Mouse (Mus musculus) limb, embryonic 13.5 days (tissue): Measurements from ENCODE around the gene Gm3336. TPM values are rescaled to one million over a fixed set of nuclear protein-coding genes. Genes with fewer than 3 reads are reported as not detected.

ENCODE experiments used
- ATAC-seq: fragments of 200-750 bp; cut with Nextera tagmentation; 2 replicates; pipeline ENCODE4 v1.8.0; 2017; ENCODE audit warnings: low read depth, moderate number of reproducible peaks, moderate TSS enrichment; ENCODE audit not compliant: low FRiP score
- H3K27ac ChIP-seq: fragments of 300-500 bp; sonication (generic); 2 replicates; pipeline ENCODE4 v1.5.1; 2015; ENCODE audit warnings: inconsistent platforms, mild to moderate bottlenecking, moderate library complexity
- H3K27me3 ChIP-seq: fragments of 300-500 bp; sonication (generic); 2 replicates; pipeline ENCODE4 v1.6.1; 2015; ENCODE audit warnings: mild to moderate bottlenecking, inconsistent platforms
- H3K36me3 ChIP-seq: fragments of 300-500 bp; sonication (generic); 2 replicates; pipeline ENCODE4 v1.6.1; 2015; ENCODE audit warnings: inconsistent platforms, mild to moderate bottlenecking, moderate library complexity
- H3K4me1 ChIP-seq: fragments of 300-500 bp; sonication (generic); 2 replicates; pipeline ENCODE4 v1.6.1; 2015; ENCODE audit warnings: inconsistent platforms
- H3K4me2 ChIP-seq: fragments of 300-500 bp; sonication (generic); replicated peaks from 2 replicates; pipeline ENCODE4 v1.6.1; 2015; ENCODE audit warnings: inconsistent platforms, mild to moderate bottlenecking, moderate library complexity
- H3K4me3 ChIP-seq: fragments of 300-500 bp; sonication (generic); 2 replicates; pipeline ENCODE4 v1.5.1; 2015; ENCODE audit warnings: moderate library complexity, mild to moderate bottlenecking, inconsistent platforms
- H3K9ac ChIP-seq: fragments of 300-500 bp; sonication (generic); 2 replicates; pipeline ENCODE4 v1.6.1; 2015; ENCODE audit warnings: mild to moderate bottlenecking, inconsistent platforms
- H3K9me3 ChIP-seq: fragments of 300-500 bp; sonication (generic); 2 replicates; pipeline ENCODE4 v1.6.1; 2016; ENCODE audit warnings: inconsistent platforms
- WGBS: fragments of 180-500 bp; shearing (Covaris S2); methylation state at CpG from one replicate; pipeline ENCODE4 v1.1.7; 2015; 5-methylcytosine and 5-hydroxymethylcytosine counted together
- polyA plus RNA-seq: library from polyadenylated mRNA; unstranded; fragments of >200 nt; fragmentation: Nextera tagmentation; extraction: Ambion mirVana; gene quantifications from 2 replicates; pipeline ENCODE4 v1.2.1, GENCODE M21; 2015

The Gm3336 gene
- polyA plus RNA-seq, 1 experiment from 2014 or later: not detected

DNA sequence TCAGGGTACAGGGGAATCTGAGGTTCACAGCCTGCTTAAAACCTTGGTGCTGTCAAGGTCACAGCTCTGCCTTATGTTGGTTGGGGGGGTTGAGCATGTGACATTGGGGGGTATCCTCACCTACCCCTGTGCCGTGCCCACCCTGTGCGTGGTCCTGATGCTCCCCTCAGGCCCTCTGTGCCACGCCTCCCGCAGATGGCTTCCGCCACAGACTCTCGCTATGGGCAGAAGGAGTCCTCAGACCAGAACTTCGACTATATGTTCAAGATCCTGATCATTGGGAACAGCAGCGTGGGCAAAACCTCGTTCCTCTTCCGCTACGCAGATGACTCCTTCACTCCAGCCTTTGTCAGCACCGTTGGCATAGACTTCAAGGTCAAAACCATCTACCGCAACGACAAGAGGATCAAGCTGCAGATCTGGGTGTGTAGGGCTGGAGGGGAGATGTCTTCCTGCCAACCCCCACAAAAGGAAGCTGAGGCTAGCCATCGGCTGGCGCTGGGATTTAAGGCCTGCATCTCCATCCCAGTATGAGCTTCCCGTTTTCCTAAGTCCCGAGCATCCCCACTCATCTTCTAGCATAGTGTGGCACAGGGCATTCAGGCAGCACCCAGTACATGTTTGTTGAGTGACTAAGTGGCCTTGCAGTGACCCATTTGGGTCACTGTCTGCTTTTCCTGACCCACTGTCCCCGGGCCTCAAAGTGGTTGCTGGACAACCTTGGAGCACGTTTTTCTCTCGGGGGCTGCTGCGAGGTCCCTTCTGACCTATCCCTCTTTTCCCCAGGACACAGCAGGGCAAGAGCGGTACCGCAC is 37.5 kb downstream of the Gm3336 start:
- ATAC-seq: no peak
- WGBS: 82% methylated on average over 24 of the region's 24 CpGs

DNA sequence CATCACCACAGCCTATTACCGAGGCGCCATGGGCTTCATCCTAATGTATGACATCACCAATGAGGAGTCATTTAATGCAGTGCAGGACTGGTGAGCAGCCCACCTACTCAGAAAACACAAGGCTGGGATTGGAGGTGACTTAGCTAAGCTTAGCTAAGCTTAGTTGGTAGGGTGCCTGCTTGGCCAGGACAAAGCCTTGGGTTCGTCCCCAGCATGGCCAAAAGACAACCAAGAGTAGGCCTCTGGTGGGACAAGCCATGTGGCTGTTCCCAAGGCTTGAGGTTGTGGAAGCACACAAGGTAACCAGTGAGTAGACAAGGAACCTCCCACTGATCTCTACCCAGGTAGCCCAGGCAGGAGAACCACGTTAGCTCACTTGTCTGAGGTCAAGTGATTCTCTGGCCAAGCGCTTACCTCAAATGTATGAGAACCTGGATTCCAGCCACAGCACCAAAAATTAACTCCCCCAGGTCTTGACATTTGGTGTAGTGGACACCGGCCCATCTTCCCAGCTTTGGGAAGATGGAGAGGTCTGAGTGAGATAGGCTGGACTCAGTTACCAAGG is 38.2 kb downstream of the Gm3336 start:
- ATAC-seq: no peak
- WGBS: 89% methylated on average over 6 of the region's 6 CpGs
- H3K4me2 ChIP-seq: no peak overlapping the region
- H3K9me3 ChIP-seq: no peaks in the 10 kb centered on the region
- H3K36me3 ChIP-seq: peaks cover 29% of the 10 kb centered on the region
- no peak overlapping the region for H3K27ac ChIP-seq
- no peaks in the 10 kb centered on the region for H3K27me3 ChIP-seq
- no peak overlapping the region for H3K9ac ChIP-seq
- peaks cover 54% of the 10 kb centered on the region for H3K4me1 ChIP-seq
- H3K4me3 ChIP-seq: no peak overlapping the region

More for the DNA sequence above, 37.5 kb downstream of the Gm3336 start:
- Histone ChIP-seq H3K4me1 (peaks cover 48% of the 10 kb centered on the region), H3K4me3 (peak overlapping the region; percentile 76), H3K27ac (no peak overlapping the region), H3K9ac (peak overlapping the region; percentile 86), H3K27me3 (no peaks in the 10 kb centered on the region), H3K36me3 (peaks cover 29% of the 10 kb centered on the region), H3K9me3 (no peaks in the 10 kb centered on the region), H3K4me2 (peak overlapping the region; percentile 96)

- Histone ChIP-seq H3K27me3 (no peaks in the 10 kb centered on the region), H3K36me3 (peaks cover 32% of the 10 kb centered on the region), H3K4me1 (peaks cover 47% of the 10 kb centered on the region), H3K4me2 (no peak overlapping the region), H3K4me3 (no peak overlapping the region), H3K9me3 (no peaks in the 10 kb centered on the region), H3K9ac (peak overlapping the region; percentile 19; the same call in 1 of the 2 replicates), H3K27ac (no peak overlapping the region)
- ATAC-seq: no peak
- WGBS: 77% methylated on average over 22 of the region's 22 CpGs
Observed at GRCm38 (mm10) chr8:70757523-70758307, 39.4 kb downstream of the Gm3336 start.

DNA sequence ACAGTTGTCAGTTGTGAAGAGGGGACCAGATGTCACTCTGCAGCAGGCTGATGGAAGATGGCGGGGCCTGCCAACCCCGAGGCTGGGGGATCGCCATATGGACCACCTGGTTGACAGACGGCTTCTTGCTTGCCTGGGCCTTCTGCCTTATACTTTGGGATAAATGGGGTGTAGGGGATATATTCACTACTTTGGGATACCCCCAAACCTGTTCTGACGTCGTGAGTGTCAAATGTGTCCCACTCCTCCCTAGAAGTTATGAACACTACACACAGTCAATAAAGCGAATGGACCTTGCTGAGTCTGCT is 39.9 kb downstream of the Gm3336 start:
- no peaks in the 10 kb centered on the region for H3K27me3 ChIP-seq
- no peak for ATAC-seq
- H3K4me3 ChIP-seq: no peak overlapping the region
- peaks cover 42% of the 10 kb centered on the region for H3K4me1 ChIP-seq
- H3K36me3 ChIP-seq: peaks cover 32% of the 10 kb centered on the region
- H3K9ac ChIP-seq: no peak overlapping the region
- 82% methylated on average over 7 of the region's 7 CpGs for WGBS
- no peak overlapping the region for H3K4me2 ChIP-seq
- no peaks in the 10 kb centered on the region for H3K9me3 ChIP-seq
- no peak overlapping the region for H3K27ac ChIP-seq

DNA sequence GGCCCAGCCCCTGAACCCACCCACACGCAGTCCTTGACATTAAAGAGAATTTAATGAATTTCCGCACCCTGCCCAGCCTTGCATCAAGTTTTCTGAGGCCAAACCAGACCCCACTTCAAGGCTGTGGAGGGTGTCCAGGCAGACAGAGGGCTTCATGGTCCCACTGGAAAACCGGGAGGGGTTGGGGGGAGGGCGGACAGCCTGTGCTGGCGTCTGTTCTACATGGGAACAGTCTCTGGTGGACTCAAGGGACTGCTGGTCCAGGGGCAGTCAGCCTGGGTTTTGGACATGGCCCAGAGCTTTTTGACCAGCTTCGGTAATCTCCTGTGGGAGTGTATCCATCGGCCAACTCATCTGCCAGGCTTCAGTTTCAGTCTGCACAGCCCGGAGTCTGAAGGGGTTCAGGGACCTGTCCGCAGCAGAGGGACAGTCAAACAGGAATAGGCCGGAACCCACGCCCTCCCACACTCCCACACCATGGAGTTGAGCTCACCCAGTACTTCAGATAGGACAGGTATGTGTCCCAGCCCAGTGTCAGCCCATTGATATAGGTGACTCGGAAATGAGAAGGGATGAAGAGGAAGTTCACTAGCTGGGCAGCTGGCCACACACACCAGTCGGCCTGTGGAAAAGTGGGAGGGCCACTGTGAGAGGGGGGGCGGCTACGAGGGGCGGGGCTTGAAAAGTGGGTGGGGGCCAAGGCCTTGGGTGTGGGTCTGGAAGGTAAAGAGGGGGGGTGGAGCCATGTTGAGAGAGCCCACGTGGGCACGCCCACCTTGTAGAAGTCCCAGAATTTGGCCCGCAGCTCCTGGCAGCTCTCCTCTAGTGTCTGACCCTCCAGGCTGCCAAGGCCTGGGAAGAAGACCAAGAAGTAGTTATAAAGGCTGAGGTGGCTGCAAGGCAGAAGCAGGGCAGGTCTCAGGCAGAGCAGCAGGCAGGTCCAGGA is 40.5 kb downstream of the Gm3336 start:
- no peak overlapping the region for H3K9ac ChIP-seq
- H3K9me3 ChIP-seq: no peaks in the 10 kb centered on the region
- H3K4me3 ChIP-seq: 0 out of 2 replicates have a peak overlapping the region, but pooled peaks have one; percentile 74
- H3K4me2 ChIP-seq: peak overlapping the region; percentile 99; the same call in 1 of the 2 replicates
- WGBS: 68% methylated on average over 19 of the region's 19 CpGs
- H3K36me3 ChIP-seq: peaks cover 32% of the 10 kb centered on the region
- no peaks in the 10 kb centered on the region for H3K27me3 ChIP-seq
- no peak overlapping the region for H3K27ac ChIP-seq
- no peak for ATAC-seq
- H3K4me1 ChIP-seq: peaks cover 36% of the 10 kb centered on the region

DNA sequence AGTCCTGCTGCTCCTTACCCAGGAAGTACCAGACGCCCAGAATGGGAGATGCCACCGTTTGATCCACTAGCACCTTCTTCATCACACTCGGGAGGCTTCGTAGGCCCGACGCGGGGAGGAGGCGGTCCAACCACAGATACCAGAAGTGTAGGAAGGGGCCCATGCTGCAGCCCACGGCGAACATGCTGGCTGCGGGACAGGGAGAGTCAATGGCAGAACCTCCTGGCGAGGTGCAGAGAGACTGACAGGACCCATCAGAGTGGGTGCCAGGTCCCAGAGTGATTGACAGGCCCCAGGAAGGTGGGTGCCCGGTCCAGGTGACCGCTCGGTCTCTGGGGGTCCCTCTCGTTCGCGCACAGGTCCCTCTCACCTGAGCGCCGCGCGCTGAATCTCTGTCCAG is 42.0 kb downstream of the Gm3336 start:
- Histone ChIP-seq H3K4me3 (peak overlapping the region; percentile 74), H3K9me3 (no peaks in the 10 kb centered on the region), H3K27ac (no peak overlapping the region), H3K4me2 (peak overlapping the region; percentile 99), H3K4me1 (peaks cover 32% of the 10 kb centered on the region), H3K36me3 (peaks cover 35% of the 10 kb centered on the region), H3K9ac (peak overlapping the region; percentile 85), H3K27me3 (no peaks in the 10 kb centered on the region)
- 0% methylated on average over 22 of the region's 22 CpGs for WGBS
- no peak for ATAC-seq

DNA sequence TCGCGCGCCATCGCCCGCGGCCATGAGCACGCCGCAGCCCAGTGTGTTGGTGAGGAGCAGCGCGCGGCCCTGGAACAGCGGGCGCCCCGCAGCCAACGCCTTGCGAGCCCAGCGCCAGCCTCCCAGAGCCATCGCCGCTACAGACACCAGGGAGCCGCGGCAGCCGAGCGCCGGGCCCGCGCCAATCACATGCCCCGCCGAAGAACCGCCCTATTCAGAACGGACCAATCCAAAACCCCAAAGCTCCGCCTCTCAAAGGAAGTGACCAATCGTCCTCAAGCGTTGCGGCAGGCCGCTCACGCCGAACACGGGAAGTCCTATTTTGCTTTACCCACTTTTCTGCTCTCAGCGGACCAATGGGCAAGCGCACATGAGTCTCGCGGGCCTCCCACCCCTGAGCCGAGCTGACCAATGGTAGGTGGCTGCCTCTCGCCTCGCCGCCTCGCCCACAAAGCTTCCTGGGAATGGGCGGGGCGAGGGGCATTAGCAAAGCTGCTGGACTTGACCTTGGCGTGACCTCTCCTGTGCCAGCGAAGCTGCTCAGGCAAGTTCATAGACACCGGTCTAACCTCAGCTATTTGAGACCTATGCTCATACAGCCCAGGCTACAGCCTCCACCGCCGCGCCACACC is 42.5 kb downstream of the Gm3336 start, which contains the start of gene Mpv17l2:
Mpv17l2 (minus strand) TSS at position 172 of the 632 bp plus-strand sequence.
- Histone ChIP-seq H3K36me3 (peaks cover 34% of the 10 kb centered on the region), H3K4me2 (peak within 1 kb of the TSS; percentile 99), H3K27me3 (no peaks in the 10 kb centered on the region), H3K9ac (peak within 1 kb of the TSS; percentile 85), H3K4me3 (peak within 1 kb of the TSS; percentile 74), H3K9me3 (no peaks in the 10 kb centered on the region), H3K4me1 (peaks cover 32% of the 10 kb centered on the region), H3K27ac (no peak within 1 kb of the TSS)
- peak; percentile 96 for ATAC-seq
- under 1% methylated on average over 55 of the region's 55 CpGs for WGBS

GRCm38 (mm10) chr8:70762118-70762517 is 43.8 kb downstream of the Gm3336 start:
- Histone ChIP-seq H3K9ac (no peak overlapping the region), H3K4me2 (no peak overlapping the region), H3K27ac (no peak overlapping the region), H3K27me3 (no peaks in the 10 kb centered on the region), H3K9me3 (no peaks in the 10 kb centered on the region), H3K36me3 (peaks cover 22% of the 10 kb centered on the region), H3K4me1 (peaks cover 40% of the 10 kb centered on the region), H3K4me3 (no peak overlapping the region)
- no peak for ATAC-seq
- 81% methylated on average over 1 of the region's 1 CpGs for WGBS

DNA sequence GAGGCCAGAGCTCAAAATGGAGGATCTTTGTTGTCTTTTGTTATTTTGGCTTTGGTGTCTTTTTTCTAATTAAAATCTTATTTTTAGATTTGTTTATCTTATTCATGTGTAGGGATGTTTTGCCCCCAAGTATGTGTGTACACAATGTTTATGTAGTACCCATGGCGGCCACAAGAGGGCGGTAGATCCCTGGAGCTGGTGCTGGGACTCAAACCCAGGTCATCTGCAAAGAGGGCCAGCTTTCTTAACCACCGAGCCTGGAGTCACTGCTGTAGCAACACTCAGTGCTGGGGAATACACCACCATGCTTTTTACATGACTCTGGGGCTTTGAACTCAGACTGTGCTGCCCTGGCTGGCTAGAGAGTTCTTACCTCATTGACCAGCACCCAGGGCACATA is 45.0 kb downstream of the Gm3336 start:
- WGBS: 9% methylated on average over 3 of the region's 3 CpGs
- H3K4me2 ChIP-seq: no peak overlapping the region
- H3K4me1 ChIP-seq: peaks cover 40% of the 10 kb centered on the region
- H3K4me3 ChIP-seq: no peak overlapping the region
- H3K27me3 ChIP-seq: no peaks in the 10 kb centered on the region
- H3K9ac ChIP-seq: no peak overlapping the region
- H3K36me3 ChIP-seq: peaks cover 19% of the 10 kb centered on the region
- no peaks in the 10 kb centered on the region for H3K9me3 ChIP-seq
- ATAC-seq: no peak
- no peak overlapping the region for H3K27ac ChIP-seq

- no peak overlapping the region for H3K27ac ChIP-seq
- H3K36me3 ChIP-seq: peaks cover 22% of the 10 kb centered on the region
- 88% methylated on average over 8 of the region's 8 CpGs for WGBS
- no peaks in the 10 kb centered on the region for H3K9me3 ChIP-seq
- no peak overlapping the region for H3K4me3 ChIP-seq
- H3K27me3 ChIP-seq: no peaks in the 10 kb centered on the region
- H3K4me2 ChIP-seq: no peak overlapping the region
- H3K4me1 ChIP-seq: peaks cover 38% of the 10 kb centered on the region
- peak overlapping the region; percentile 14; the same call in 1 of the 2 replicates for H3K9ac ChIP-seq
- ATAC-seq: no peak
Observed at GRCm38 (mm10) chr8:70764026-70764425, 45.7 kb downstream of the Gm3336 start.

DNA sequence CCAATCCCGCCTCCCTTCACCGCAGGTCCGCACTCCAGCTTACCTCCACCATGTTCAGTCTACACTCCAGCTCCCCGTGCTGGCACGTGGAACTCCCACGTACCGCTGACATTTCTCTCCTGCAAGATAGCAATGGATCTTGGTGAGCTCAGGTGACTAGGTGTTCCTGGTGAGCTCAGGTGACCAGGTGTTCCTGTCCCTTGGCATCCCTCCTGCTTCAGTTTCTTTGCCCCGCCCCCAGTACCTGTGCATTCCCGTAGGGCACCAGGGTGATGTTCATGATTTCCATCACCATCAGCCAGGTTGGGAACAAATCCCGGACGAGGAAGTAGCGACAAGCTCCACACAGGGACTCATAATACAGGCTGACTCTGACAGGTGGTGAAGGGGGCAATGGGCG is 46.3 kb downstream of the Gm3336 start:
- ATAC-seq: no peak
- H3K4me2 ChIP-seq: peak overlapping the region; percentile 91; the same call in 1 of the 2 replicates
- 93% methylated on average over 13 of the region's 13 CpGs for WGBS

More for the DNA sequence above, 46.3 kb downstream of the Gm3336 start:
- no peak overlapping the region for H3K27ac ChIP-seq
- H3K9ac ChIP-seq: peak overlapping the region; percentile 14; the same call in 1 of the 2 replicates
- no peaks in the 10 kb centered on the region for H3K27me3 ChIP-seq
- peaks cover 27% of the 10 kb centered on the region for H3K36me3 ChIP-seq
- peaks cover 32% of the 10 kb centered on the region for H3K4me1 ChIP-seq
- no peak overlapping the region for H3K4me3 ChIP-seq
- H3K9me3 ChIP-seq: no peaks in the 10 kb centered on the region
